Mouse (Mus musculus) brain, adult 2 months (tissue): ENCODE data around the gene Rbpj.
A peak's percentile ranks its signal among the peaks of the same experiment; 100 is the strongest.

ENCODE experiments used
- DNase-seq: peaks from one replicate; pipeline ENCODE4 v3.0.0; 2011; ENCODE audit warnings: low read depth, low spot score

The Rbpj gene

GRCm38 (mm10) chr5:53465883-53466282 lies at the start of gene Rbpj:
Gene Rbpj, plus strand, starts transcription at chr5:53466152.
- DNase-seq = no peak

- no peak for DNase-seq
These were observed 45.2 kb upstream of the Rbpj start for GRCm38 (mm10) chr5:53420777-53421176.

- no peak for DNase-seq
These were observed 44.7 kb upstream of the Rbpj start for GRCm38 (mm10) chr5:53421291-53421690.

GRCm38 (mm10) chr5:53427411-53427810 lies 38.5 kb upstream of the Rbpj start:
- DNase-seq = no peak

- no peak for DNase-seq
These were observed 36.1 kb upstream of the Rbpj start for GRCm38 (mm10) chr5:53429683-53430477.

GRCm38 (mm10) chr5:53432451-53432850 lies 33.5 kb upstream of the Rbpj start:
- no peak for DNase-seq

GRCm38 (mm10) chr5:53436905-53437632 lies 28.9 kb upstream of the Rbpj start:
- no peak for DNase-seq

- DNase-seq = no peak
These were observed 28.2 kb upstream of the Rbpj start for GRCm38 (mm10) chr5:53437767-53438166.

- DNase-seq = no peak
These were observed 27.7 kb upstream of the Rbpj start for GRCm38 (mm10) chr5:53438268-53438667.

- no peak for DNase-seq
These were observed 26.3 kb upstream of the Rbpj start for GRCm38 (mm10) chr5:53439655-53440054.

GRCm38 (mm10) chr5:53444030-53444429 lies 21.9 kb upstream of the Rbpj start:
- DNase-seq = no peak

GRCm38 (mm10) chr5:53450945-53451344 lies 15.0 kb upstream of the Rbpj start:
- DNase-seq = peak; percentile 19

- peak; percentile 24 for DNase-seq
These were observed 14.1 kb upstream of the Rbpj start for GRCm38 (mm10) chr5:53451829-53452228.

GRCm38 (mm10) chr5:53452920-53453319 lies 13.0 kb upstream of the Rbpj start:
- no peak for DNase-seq

GRCm38 (mm10) chr5:53454706-53455105 lies 11.2 kb upstream of the Rbpj start:
- DNase-seq = peak; percentile 26

GRCm38 (mm10) chr5:53455459-53455858 lies 10.5 kb upstream of the Rbpj start:
- DNase-seq = no peak

- DNase-seq = no peak
These were observed 5.8 kb upstream of the Rbpj start for GRCm38 (mm10) chr5:53460196-53460595.

GRCm38 (mm10) chr5:53463098-53464018 lies 2.6 kb upstream of the Rbpj start:
- no peak for DNase-seq

GRCm38 (mm10) chr5:53466422-53467333 lies 726 bp downstream of the Rbpj start:
- no peak for DNase-seq

GRCm38 (mm10) chr5:53467602-53468001 lies 1.6 kb downstream of the Rbpj start:
- DNase-seq = no peak

- no peak for DNase-seq
These were observed 2.4 kb downstream of the Rbpj start for GRCm38 (mm10) chr5:53468366-53468765.
